Mouse (Mus musculus): ENCODE measurements at regions not wholly inside any gene's neighbourhood (a gene's known extent, or its start where the extent isn't known, plus 50 kb on each side); places are given as distances from the start of the nearest gene placed in this dataset.
A peak's percentile ranks its signal among the peaks of the same experiment; 100 is the strongest.

DNA sequence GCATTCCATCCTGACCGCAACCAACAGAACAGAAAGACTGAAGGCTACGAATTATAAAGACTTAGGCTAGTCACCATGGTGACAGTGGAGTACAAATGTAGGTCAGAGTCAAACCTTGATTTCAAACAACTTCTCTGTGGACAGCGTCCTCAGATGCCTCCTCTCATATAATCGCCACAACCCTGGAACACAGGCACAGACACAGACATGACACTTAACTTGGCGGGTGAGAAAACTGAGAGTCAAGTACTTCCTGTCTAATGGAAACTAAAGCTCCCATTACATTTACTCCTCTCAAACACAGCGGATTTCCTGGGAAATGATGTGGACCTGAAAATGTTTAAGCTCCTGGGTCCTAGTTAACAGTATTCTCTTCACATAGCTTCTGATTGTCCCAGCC is 149.5 kb upstream of the Frmd6 start:
- 85% methylated on average over 6 of the region's 6 CpGs for WGBS
- no peaks in the 10 kb centered on the region for H3K36me3 ChIP-seq
- no peak overlapping the region for H3K27ac ChIP-seq
- H3K4me1 ChIP-seq = peaks cover 38% of the 10 kb centered on the region
- no peak overlapping the region for H3K4me3 ChIP-seq
- H3K9ac ChIP-seq = no peak overlapping the region
- H3K27me3 ChIP-seq = no peaks in the 10 kb centered on the region
- H3K9me3 ChIP-seq = no peaks in the 10 kb centered on the region
- no peak overlapping the region for H3K4me2 ChIP-seq
- no peak for ATAC-seq (ENCODE audit: insufficient number of reproducible peaks, low FRiP score, low TSS enrichment, low read depth)

GRCm38 (mm10) chr12:70679701-70680425 is 145.5 kb upstream of the Frmd6 start:
- H3K27ac ChIP-seq = peak overlapping the region; percentile 18; the same call in 1 of the 2 replicates
- H3K27me3 ChIP-seq = no peaks in the 10 kb centered on the region
- H3K4me3 ChIP-seq = no peak overlapping the region
- no peaks in the 10 kb centered on the region for H3K36me3 ChIP-seq
- no peaks in the 10 kb centered on the region for H3K9me3 ChIP-seq
- peaks cover 26% of the 10 kb centered on the region for H3K4me1 ChIP-seq
- H3K4me2 ChIP-seq = peak overlapping the region; percentile 26
- ATAC-seq (ENCODE audit: insufficient number of reproducible peaks, low FRiP score, low TSS enrichment, low read depth) = peak; percentile 43
- H3K9ac ChIP-seq = no peak overlapping the region
- WGBS = 48% methylated on average over 20 of the region's 20 CpGs

- WGBS = 68% methylated on average over 8 of the region's 8 CpGs
These were observed 143.8 kb upstream of the Frmd6 start for GRCm38 (mm10) chr12:70681407-70681990.

DNA sequence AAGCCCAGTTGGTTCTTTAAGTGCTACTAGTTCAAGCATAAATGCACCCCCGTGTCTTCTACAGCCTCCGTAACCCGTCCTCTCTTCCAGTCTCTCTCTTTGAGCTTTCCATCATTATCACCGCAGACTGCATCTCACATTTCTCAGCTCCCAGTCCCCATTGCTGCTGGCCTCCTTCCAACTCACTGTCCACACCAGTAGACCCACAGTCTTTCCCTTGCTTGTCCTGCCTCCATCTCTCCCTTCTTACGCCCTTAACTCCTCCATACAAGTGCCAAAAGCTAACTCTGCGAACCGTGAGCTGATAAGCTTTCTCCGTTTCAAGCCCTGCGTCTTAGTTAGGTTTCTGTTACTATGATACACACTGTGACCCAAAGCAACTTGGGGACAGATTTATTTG is 141.0 kb upstream of the Frmd6 start:
- no peak overlapping the region for H3K9ac ChIP-seq
- no peaks in the 10 kb centered on the region for H3K27me3 ChIP-seq
- H3K4me2 ChIP-seq = no peak overlapping the region
- H3K27ac ChIP-seq = no peak overlapping the region
- no peak overlapping the region for H3K4me3 ChIP-seq
- ATAC-seq (ENCODE audit: insufficient number of reproducible peaks, low FRiP score, low TSS enrichment, low read depth) = no peak
- H3K36me3 ChIP-seq = no peaks in the 10 kb centered on the region
- H3K4me1 ChIP-seq = peaks cover 47% of the 10 kb centered on the region
- WGBS = 83% methylated on average over 9 of the region's 9 CpGs
- H3K9me3 ChIP-seq = no peaks in the 10 kb centered on the region

More at GRCm38 (mm10) chr12:70681407-70681990, 143.8 kb upstream of the Frmd6 start:
- Histone ChIP-seq H3K27ac (no peak overlapping the region), H3K36me3 (no peaks in the 10 kb centered on the region), H3K27me3 (no peaks in the 10 kb centered on the region), H3K9ac (no peak overlapping the region), H3K4me2 (no peak overlapping the region), H3K9me3 (no peaks in the 10 kb centered on the region), H3K4me3 (no peak overlapping the region), H3K4me1 (peaks cover 35% of the 10 kb centered on the region)
- ATAC-seq (ENCODE audit: insufficient number of reproducible peaks, low FRiP score, low TSS enrichment, low read depth) = no peak

GRCm38 (mm10) chr12:70685432-70685831 is 139.9 kb upstream of the Frmd6 start:
- no peak overlapping the region for H3K4me2 ChIP-seq
- H3K4me1 ChIP-seq = peaks cover 39% of the 10 kb centered on the region
- H3K27me3 ChIP-seq = no peaks in the 10 kb centered on the region
- no peaks in the 10 kb centered on the region for H3K36me3 ChIP-seq
- 0 out of 2 replicates have a peak overlapping the region, but pooled peaks have one; percentile 27 for H3K27ac ChIP-seq
- ATAC-seq (ENCODE audit: insufficient number of reproducible peaks, low FRiP score, low TSS enrichment, low read depth) = no peak
- WGBS = 51% methylated on average over 10 of the region's 10 CpGs
- H3K9ac ChIP-seq = no peak overlapping the region
- H3K9me3 ChIP-seq = no peaks in the 10 kb centered on the region
- H3K4me3 ChIP-seq = no peak overlapping the region

GRCm38 (mm10) chr12:70686337-70686736 is 139.0 kb upstream of the Frmd6 start:
- ATAC-seq (ENCODE audit: insufficient number of reproducible peaks, low FRiP score, low TSS enrichment, low read depth) = no peak
- WGBS = 89% methylated on average over 10 of the region's 10 CpGs
- H3K36me3 ChIP-seq = no peaks in the 10 kb centered on the region
- no peak overlapping the region for H3K9ac ChIP-seq
- no peak overlapping the region for H3K4me2 ChIP-seq
- H3K4me3 ChIP-seq = no peak overlapping the region
- peaks cover 32% of the 10 kb centered on the region for H3K4me1 ChIP-seq
- H3K27ac ChIP-seq = no peak overlapping the region
- H3K27me3 ChIP-seq = no peaks in the 10 kb centered on the region
- H3K9me3 ChIP-seq = no peaks in the 10 kb centered on the region

DNA sequence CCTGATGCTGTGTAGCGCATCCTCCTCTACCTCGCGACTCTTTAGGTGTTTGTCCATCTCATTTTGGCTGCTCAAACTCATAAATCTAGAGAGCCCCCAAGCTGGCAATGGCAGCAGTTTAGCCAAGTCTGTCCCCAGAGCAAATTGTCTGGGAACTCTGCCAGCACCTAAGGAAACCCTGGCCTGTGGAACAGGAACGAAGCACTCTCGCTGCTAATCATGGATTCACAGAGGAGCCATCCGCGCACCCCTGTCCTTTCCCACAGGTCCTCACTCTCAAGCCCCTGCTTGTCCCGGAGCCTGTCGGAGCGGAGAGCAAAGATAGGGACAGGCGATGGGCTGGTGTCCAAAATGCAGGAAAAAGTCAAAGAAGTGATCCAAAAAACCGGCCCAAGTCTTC is 138.3 kb upstream of the Frmd6 start:
- ATAC-seq (ENCODE audit: insufficient number of reproducible peaks, low FRiP score, low TSS enrichment, low read depth) = no peak
- H3K36me3 ChIP-seq = no peaks in the 10 kb centered on the region
- H3K27me3 ChIP-seq = no peaks in the 10 kb centered on the region
- H3K9me3 ChIP-seq = no peaks in the 10 kb centered on the region
- H3K4me3 ChIP-seq = no peak overlapping the region
- H3K9ac ChIP-seq = no peak overlapping the region
- peak overlapping the region; percentile 75 for H3K27ac ChIP-seq
- H3K4me1 ChIP-seq = peaks cover 27% of the 10 kb centered on the region
- H3K4me2 ChIP-seq = 0 out of 2 replicates have a peak overlapping the region, but pooled peaks have one; percentile 1
- 45% methylated on average over 12 of the region's 12 CpGs for WGBS

GRCm38 (mm10) chr12:70695162-70695561 is 130.2 kb upstream of the Frmd6 start:
- no peak overlapping the region for H3K27ac ChIP-seq
- no peaks in the 10 kb centered on the region for H3K4me1 ChIP-seq
- no peaks in the 10 kb centered on the region for H3K27me3 ChIP-seq
- 77% methylated on average over 5 of the region's 5 CpGs for WGBS
- H3K9ac ChIP-seq = no peak overlapping the region
- no peaks in the 10 kb centered on the region for H3K9me3 ChIP-seq
- H3K4me3 ChIP-seq = no peak overlapping the region
- no peak overlapping the region for H3K4me2 ChIP-seq
- no peak for ATAC-seq (ENCODE audit: insufficient number of reproducible peaks, low FRiP score, low TSS enrichment, low read depth)
- no peaks in the 10 kb centered on the region for H3K36me3 ChIP-seq

GRCm38 (mm10) chr12:70696256-70696655 is 129.1 kb upstream of the Frmd6 start:
- no peak overlapping the region for H3K9ac ChIP-seq
- H3K9me3 ChIP-seq = no peaks in the 10 kb centered on the region
- ATAC-seq (ENCODE audit: insufficient number of reproducible peaks, low FRiP score, low TSS enrichment, low read depth) = no peak
- H3K4me3 ChIP-seq = no peak overlapping the region
- H3K27ac ChIP-seq = no peak overlapping the region
- H3K36me3 ChIP-seq = no peaks in the 10 kb centered on the region
- no peaks in the 10 kb centered on the region for H3K4me1 ChIP-seq
- WGBS = 53% methylated on average over 6 of the region's 6 CpGs
- no peak overlapping the region for H3K4me2 ChIP-seq
- no peaks in the 10 kb centered on the region for H3K27me3 ChIP-seq

DNA sequence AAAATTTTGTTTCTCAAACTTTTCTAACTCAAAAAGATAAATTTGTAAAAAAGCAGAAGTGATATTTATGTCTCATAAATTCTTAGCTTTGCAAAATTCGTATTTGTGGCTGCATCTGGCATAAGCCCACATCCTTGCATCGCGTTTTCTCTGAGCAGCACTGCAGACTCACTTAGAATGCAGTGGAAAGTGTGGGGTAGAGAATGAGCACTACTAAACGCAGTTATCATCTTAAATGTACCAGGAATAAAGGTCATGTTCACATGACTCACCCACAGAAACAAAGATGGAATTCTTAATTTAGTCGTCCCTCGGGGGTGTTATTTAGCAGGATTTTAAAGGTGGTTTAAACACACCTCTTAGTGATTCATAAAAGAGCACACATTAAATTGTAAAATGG is 126.8 kb upstream of the Frmd6 start:
- H3K9me3 ChIP-seq = no peaks in the 10 kb centered on the region
- H3K4me3 ChIP-seq = no peak overlapping the region
- H3K27me3 ChIP-seq = no peaks in the 10 kb centered on the region
- no peak overlapping the region for H3K9ac ChIP-seq
- no peak overlapping the region for H3K27ac ChIP-seq
- H3K4me2 ChIP-seq = no peak overlapping the region
- no peaks in the 10 kb centered on the region for H3K4me1 ChIP-seq
- WGBS = 51% methylated on average over 6 of the region's 6 CpGs
- no peak for ATAC-seq (ENCODE audit: insufficient number of reproducible peaks, low FRiP score, low TSS enrichment, low read depth)
- H3K36me3 ChIP-seq = no peaks in the 10 kb centered on the region

DNA sequence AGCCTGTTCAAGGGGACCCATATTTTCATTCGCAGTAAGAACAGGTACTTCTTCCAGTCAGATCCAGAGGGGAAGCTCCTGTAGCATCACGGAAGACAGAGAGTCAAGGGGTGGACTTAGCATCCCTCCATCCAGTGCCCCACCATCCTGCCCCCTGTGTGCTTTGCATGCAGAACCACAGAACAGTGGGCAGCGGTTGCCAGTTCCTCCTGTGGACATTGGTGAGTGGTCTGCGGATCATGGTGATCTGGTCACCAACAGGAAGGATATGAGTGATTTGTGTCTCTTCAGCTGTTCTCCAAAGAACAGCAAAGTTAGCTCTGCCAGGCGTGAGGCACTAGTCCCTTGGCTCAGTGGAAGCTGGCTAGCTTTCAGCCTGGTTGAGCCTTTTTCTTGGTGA is 122.8 kb upstream of the Frmd6 start:
- Histone ChIP-seq H3K9me3 (no peaks in the 10 kb centered on the region), H3K27me3 (no peaks in the 10 kb centered on the region), H3K9ac (no peak overlapping the region), H3K36me3 (no peaks in the 10 kb centered on the region), H3K4me3 (no peak overlapping the region), H3K4me2 (no peak overlapping the region), H3K27ac (no peak overlapping the region), H3K4me1 (peaks cover 5% of the 10 kb centered on the region; the same call in 1 of the 2 replicates)
- 90% methylated on average over 5 of the region's 5 CpGs for WGBS
- ATAC-seq (ENCODE audit: insufficient number of reproducible peaks, low FRiP score, low TSS enrichment, low read depth) = no peak

GRCm38 (mm10) chr12:70706806-70707628 is 118.3 kb upstream of the Frmd6 start:
- Histone ChIP-seq H3K27ac (no peak overlapping the region), H3K36me3 (no peaks in the 10 kb centered on the region), H3K4me1 (peaks cover 12% of the 10 kb centered on the region; the same call in 1 of the 2 replicates), H3K4me2 (no peak overlapping the region), H3K9ac (no peak overlapping the region), H3K9me3 (no peaks in the 10 kb centered on the region), H3K4me3 (no peak overlapping the region), H3K27me3 (no peaks in the 10 kb centered on the region)
- ATAC-seq (ENCODE audit: insufficient number of reproducible peaks, low FRiP score, low TSS enrichment, low read depth) = peak; percentile 53; the same call in 1 of the 2 replicates
- 77% methylated on average over 11 of the region's 11 CpGs for WGBS

All from limb, embryonic 15.5 days (tissue).